In genomic region chr10:37792878-37793277, GRCm38 (mm10) we compare ENCODE assay signal across 17 mouse cellular contexts.
DNase-seq lines count a peak whose midpoint lies in the region; ATAC-seq and TF ChIP-seq lines count a peak whose summit lies in the region.
"Had no signal": no experiment of that assay in that cellular context is flagged by ENCODE, and none has a peak within 500 bp of the region (broad histone marks: within the 10 kb centered on the region; RNA-seq: fewer than 3 reads in every experiment).

No protein-coding gene starts in this region.

- no peak overlapping the region for H3K4me3 ChIP-seq in heart, adult 2 months
- H3K4me3 ChIP-seq in heart, embryonic 11.5 days (ENCODE audit: low read depth, low read length), result no peak overlapping the region
- H3K4me3 ChIP-seq in lung, adult 2 months (replicated peaks; ENCODE audit: extremely low read depth, low read depth, low read length), result no peak overlapping the region
- H3K4me3 ChIP-seq: embryonic facial prominence, embryonic 12.5 days; midbrain, embryonic 15.5 days; neural tube, embryonic 13.5 days had no signal

- no peaks in the 10 kb centered on the region for H3K9me3 ChIP-seq in heart, embryonic 11.5 days (replicated peaks; ENCODE audit: control insufficient read depth, low read length)
- H3K9me3 ChIP-seq: embryonic facial prominence, embryonic 12.5 days; midbrain, embryonic 15.5 days; neural tube, embryonic 13.5 days had no signal

- DNase-seq in heart, adult 2 months, result no peak
- peak; percentile 1 for DNase-seq in lung, postnatal 25 days (ENCODE audit: low spot score)
- DNase-seq in lung, adult 2 months, result no peak
- DNase-seq in R1 (ENCODE audit: low read depth, low spot score), result peak; percentile 7
- DNase-seq in thymus, postnatal 0 days (ENCODE audit: low spot score), result peak; percentile 21
- no peak for DNase-seq in kidney, postnatal 4 days
- no peak for DNase-seq in left cerebral cortex, adult 8-10 months (ENCODE audit: low spot score in 2 of 2)
- DNase-seq: adrenal gland, postnatal 10 days; cerebellum, adult 9-10 months; heart, postnatal 14 days; right cerebral cortex, adult 18-20 months; spleen, adult 18-20 months had no signal

- no peaks in the 10 kb centered on the region for H3K79me2 ChIP-seq in heart, adult 2 months (replicated peaks; ENCODE audit: control insufficient read depth, insufficient read depth, low read length)

- peak; percentile 64 for TF ChIP-seq CTCF in heart, adult 2 months (IDR thresholded peaks at IDR 0.05)
- TF ChIP-seq CTCF in lung, adult 2 months (IDR thresholded peaks at IDR 0.05; ENCODE audit: insufficient read depth, low read length), result no peak

- TF ChIP-seq EP300 in heart, adult 2 months (IDR thresholded peaks at IDR 0.05; ENCODE audit: insufficient read depth, low read depth, low read length), result no peak

- H3K36me3 ChIP-seq in heart, adult 2 months (ENCODE audit: control insufficient read depth, insufficient read depth, low read length), result no peaks in the 10 kb centered on the region
- H3K36me3 ChIP-seq in heart, embryonic 11.5 days (ENCODE audit: control insufficient read depth, insufficient read depth, low read length), result no peaks in the 10 kb centered on the region
- H3K36me3 ChIP-seq: embryonic facial prominence, embryonic 12.5 days; midbrain, embryonic 15.5 days; neural tube, embryonic 13.5 days had no signal

- no peak for ATAC-seq in heart, embryonic 11.5 days (replicated peaks; ENCODE audit: insufficient number of reproducible peaks, low FRiP score, low TSS enrichment)
- ATAC-seq: midbrain, embryonic 15.5 days had no signal

- no peaks in the 10 kb centered on the region for H3K27me3 ChIP-seq in heart, adult 2 months (ENCODE audit: control insufficient read depth, insufficient read depth, low read length)
- no peaks in the 10 kb centered on the region for H3K27me3 ChIP-seq in heart, embryonic 11.5 days (ENCODE audit: control insufficient read depth, insufficient read depth, low read length)
- H3K27me3 ChIP-seq: embryonic facial prominence, embryonic 12.5 days; midbrain, embryonic 15.5 days; neural tube, embryonic 13.5 days had no signal

- WGBS in heart, adult 2 months, result 74% methylated on average over 3 of the region's 3 CpGs
- WGBS in heart, embryonic 11.5 days (ENCODE audit: insufficient replicate concordance), result 71% methylated on average over 3 of the region's 3 CpGs
- WGBS in lung, adult 2 months, result 66% methylated on average over 3 of the region's 3 CpGs

- no peaks in the 10 kb centered on the region for H3K4me1 ChIP-seq in heart, adult 2 months (ENCODE audit: control insufficient read depth, insufficient read depth, low read length)
- H3K4me1 ChIP-seq in heart, embryonic 11.5 days (ENCODE audit: control insufficient read depth, insufficient read depth, low read length), result no peaks in the 10 kb centered on the region
- no peaks in the 10 kb centered on the region for H3K4me1 ChIP-seq in lung, adult 2 months (ENCODE audit: control insufficient read depth, insufficient read depth, low read length)
- H3K4me1 ChIP-seq: embryonic facial prominence, embryonic 12.5 days; midbrain, embryonic 15.5 days; neural tube, embryonic 13.5 days had no signal

- TF ChIP-seq POLR2A in heart, adult 2 months (IDR thresholded peaks at IDR 0.05; ENCODE audit: insufficient read depth, low read depth, low read length), result no peak
- no peak for TF ChIP-seq POLR2A in lung, adult 2 months (IDR thresholded peaks at IDR 0.05; ENCODE audit: borderline replicate concordance, extremely low read depth, low read depth, low read length)

- no peak overlapping the region for H3K4me2 ChIP-seq in heart, embryonic 11.5 days
- H3K4me2 ChIP-seq: embryonic facial prominence, embryonic 12.5 days; midbrain, embryonic 15.5 days; neural tube, embryonic 13.5 days had no signal

- intact Hi-C loops in heart, adult 2 months (cut with DNase I), result loop anchor here (10.0 kb wide), 2 partner anchors 68 to 658 kb away; partner anchors contain the start of gene Marcks

- H3K9ac ChIP-seq in heart, adult 2 months (ENCODE audit: low read depth, low read length), result no peak overlapping the region
- H3K9ac ChIP-seq in heart, embryonic 11.5 days (ENCODE audit: low read depth, low read length), result no peak overlapping the region
- H3K9ac ChIP-seq: embryonic facial prominence, embryonic 12.5 days; midbrain, embryonic 15.5 days; neural tube, embryonic 13.5 days had no signal

- no peak overlapping the region for H3K27ac ChIP-seq in heart, adult 2 months
- no peak overlapping the region for H3K27ac ChIP-seq in heart, embryonic 11.5 days (ENCODE audit: low read depth, low read length)
- H3K27ac ChIP-seq: embryonic facial prominence, embryonic 12.5 days; macrophage; midbrain, embryonic 15.5 days; neural tube, embryonic 13.5 days had no signal

Comparison
In these comparisons a context has a peak if more than half of its experiments do, and no peak if none do; other contexts are left out.
1. DNase-seq: peak in lung, postnatal 25 days (single experiment), R1 (single experiment) and thymus, postnatal 0 days (single experiment); none in heart, adult 2 months (0 of 2), lung, adult 2 months (single experiment), kidney, postnatal 4 days (0 of 2) and left cerebral cortex, adult 8-10 months (0 of 2).